Mouse (Mus musculus) layer of hippocampus, postnatal 36 days (tissue): ENCODE measurements around the gene Pik3ca. TPM values are rescaled to one million over a fixed set of nuclear protein-coding genes. Genes with fewer than 3 reads are reported as not detected.

Experiments
- DNase-seq, 2 experiments: peaks; one replicate each; pipeline ENCODE4 v3.0.0; 2022
- total RNA-seq, 2 experiments: library from RNA; stranded (reverse); gene quantifications; 2 replicates each; pipeline ENCODE4 v1.2.3; 2021

The Pik3ca gene
- total RNA-seq, result 10 to 100 TPM; 51.1 to 53.8 TPM

DNA sequence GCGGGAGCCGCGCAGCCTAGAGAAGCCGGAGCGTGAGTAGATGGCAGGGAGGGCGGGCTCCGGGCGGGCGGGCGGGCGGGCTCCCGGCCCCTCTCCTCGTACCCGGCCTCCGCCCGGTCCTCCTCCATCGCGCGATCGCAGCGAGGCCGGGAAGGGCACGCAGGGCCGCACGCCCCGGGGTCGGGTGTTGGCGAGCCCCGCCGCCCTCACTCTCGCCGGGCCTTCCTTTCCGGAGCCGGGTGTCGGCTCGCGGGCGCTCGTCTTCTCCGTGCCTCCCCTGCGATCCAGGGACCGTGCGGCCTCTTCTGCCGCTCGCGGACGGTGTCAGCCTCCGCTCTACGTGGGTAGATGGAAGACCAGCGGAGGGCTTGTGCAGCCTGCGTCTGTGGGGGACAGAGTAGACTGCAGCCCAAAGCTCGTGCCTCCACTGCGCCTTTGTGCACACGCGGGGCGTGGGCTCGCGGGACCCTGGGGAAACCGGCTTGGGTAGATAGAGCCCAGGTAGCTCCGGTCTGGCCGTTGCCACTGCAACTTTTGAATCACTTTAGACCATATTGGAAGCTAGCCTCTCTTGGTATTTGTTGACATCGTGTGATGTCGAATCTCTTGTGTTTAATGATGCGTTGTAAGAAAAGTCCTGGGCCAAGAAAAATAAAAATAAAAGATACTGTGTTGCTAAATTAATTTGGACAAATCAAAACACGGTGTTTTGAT lies at the start of gene Pik3ca:
Pik3ca (plus strand) TSS at position 211 of the 714 bp plus-strand sequence.
- DNase-seq, result peak; percentile 61 to 62

DNA sequence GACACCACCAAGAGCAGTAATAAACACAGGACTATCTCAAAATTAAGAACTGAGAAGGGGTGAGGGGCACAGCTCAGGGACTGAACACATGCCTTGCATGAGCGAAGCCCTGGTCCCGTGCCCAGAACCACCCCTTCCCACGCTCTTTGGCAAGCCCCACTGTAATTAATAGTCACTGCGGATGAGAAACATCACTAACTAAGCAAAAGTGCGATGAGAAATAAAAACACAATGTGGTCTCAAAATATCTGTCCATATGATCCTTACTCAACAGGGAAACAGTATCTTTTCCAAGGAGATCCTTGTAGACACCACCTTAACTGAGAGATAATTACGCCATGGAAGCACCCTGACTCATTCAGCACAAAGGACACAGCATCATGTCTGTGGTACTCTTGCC lies 49.6 kb upstream of the Pik3ca start:
- DNase-seq, result peak; percentile 71 to 76

DNA sequence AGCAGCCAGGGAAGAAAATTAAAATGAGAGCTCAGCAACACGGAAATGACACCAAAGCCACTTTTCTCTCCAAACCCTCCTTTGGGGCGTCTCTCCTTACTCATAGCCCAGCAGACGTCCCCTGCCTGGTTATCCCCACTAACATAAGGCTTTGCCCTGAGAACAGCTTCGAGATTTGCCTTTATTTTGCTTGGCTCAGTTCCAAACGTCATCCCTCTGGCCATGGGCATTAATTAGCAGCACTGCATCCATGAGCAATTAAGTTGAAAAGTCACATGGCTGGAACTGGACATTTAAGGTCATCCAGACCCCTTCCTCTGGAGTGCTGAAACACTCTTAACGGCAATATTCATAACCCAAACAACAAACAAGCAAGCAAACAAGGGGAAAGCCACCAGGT lies 36.2 kb upstream of the Pik3ca start:
- no peak for DNase-seq

DNA sequence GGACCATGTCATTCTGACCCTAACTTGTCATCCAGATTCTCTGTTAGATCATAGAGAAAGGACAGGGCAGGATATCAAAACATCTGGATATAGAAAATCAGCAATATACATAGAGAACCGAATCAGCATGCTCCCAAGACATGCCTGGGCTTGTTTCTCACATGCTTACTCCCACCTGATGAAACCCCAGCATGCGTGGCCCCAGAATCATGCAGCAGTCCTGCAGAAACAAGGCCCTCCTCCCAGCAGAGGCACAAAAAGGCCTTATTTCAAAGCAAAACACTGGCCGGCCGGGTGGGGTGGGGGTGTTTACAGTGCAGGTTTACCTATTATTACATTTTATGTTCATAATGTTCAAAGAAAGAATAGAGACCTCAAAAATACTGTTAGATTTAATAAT lies 33.3 kb upstream of the Pik3ca start:
- no peak for DNase-seq

DNA sequence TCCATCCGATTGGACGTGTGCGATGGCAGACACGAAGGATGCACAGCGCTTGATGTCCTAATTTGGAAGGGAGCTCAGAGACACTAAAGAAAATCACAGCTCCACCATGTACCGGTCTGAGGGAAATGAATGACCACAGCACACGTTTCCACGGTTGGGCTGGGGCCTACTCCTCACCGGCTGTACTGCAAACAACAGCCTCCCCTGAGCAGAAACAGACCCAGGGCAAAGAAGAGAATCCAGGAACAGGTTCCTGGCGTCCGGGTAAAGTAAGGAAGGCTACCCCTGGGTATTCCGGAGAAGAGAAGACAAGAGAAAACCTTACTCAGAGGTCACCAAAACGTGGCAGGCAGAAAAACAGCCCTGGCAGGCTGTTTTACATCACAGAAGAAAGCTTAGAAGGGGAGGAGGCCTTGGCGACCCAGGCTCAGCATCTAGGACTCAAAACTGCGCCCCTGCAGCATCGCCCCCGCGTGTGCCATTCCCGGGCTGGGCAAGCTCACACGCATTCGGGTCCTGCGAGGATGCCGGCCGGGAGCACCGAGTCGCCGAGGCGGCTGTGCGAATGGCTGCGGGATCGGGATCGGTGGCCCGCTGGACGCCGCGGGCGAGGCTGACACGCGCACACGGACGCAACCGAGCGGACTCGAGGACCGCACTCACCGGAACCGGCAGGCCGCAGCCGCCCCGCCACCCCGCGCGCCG lies 32.5 kb upstream of the Pik3ca start:
- peak; percentile 32 to 43 for DNase-seq

DNA sequence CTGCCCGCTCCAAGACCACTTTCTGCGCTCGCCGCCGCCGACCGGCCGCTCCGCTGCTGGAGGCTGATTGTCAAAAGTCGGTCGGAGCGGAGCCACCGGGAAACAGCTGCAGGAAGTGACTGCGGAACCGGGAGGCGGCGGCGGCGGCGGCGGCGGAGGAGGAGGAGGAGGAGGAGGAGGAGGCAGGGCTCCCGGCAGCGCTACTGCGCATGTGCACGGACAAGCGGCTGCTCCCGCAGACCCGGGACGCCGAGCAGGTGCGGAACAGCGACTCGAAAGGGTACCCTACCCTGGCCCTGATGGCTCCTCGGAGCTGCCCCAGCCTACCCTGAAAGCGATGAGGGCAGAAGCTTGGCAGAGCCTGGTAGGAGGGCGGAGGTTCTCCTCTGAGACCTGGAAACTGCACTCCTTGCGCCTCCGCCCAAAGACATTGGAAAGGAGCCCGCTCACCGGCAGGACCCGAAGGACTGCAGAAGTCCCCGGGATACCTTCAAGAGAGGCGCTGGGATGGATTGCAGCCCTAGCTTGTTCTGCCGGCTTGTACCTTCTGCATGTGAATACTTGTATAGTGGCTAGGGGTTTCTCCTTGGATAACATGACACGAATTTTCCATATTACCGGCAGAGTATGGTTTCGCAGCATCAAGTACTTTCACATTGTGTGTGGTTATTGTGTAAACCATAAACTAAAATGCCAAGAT lies 31.8 kb upstream of the Pik3ca start, which contains the start of gene Zmat3:
Zmat3 (minus strand) TSS at position 469 of the 700 bp plus-strand sequence.
- DNase-seq, result peak; percentile 82 to 87

DNA sequence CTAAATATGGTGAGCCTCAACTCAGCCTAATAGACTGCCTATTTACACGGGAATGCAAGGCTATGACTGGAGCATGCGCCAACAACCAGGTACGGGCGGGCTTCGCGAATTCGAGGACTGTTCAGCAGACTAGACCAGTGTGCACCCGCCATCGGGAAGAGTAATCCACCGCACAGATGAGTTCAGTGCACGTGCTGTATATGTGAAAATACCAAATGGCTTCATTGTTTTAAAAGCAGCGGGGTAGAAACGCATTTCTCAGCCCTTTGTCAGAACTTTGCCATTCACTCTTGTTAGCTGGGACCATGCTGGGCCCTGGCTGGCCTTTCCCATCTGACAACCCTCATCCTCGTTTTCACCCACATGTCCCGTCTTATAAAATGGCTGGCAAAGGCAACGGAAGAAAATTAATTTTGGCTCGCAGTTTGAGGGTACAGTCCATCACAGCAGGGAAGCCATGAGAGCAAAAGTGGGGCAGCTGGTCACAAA lies 31.2 kb upstream of the Pik3ca start:
- no peak for DNase-seq

DNA sequence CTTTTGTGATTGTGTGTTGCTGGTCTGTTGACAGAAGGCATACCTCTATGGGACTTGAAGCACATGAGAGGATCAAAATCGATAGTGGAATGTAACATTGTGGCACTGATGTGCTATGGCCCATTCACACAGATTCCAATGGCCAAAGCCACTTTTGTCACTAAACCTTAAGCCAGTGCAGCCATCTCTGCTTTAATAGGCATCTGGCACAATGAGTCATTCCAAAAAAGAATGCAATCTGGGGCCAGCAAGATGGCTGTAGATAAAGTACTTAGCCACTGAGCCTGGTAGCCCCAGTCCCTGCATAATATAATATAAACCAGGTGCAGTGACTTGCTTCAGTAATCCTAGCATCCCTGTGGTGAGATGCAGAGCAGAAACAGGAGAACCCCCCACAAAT lies 30.0 kb upstream of the Pik3ca start:
- DNase-seq, result no peak

DNA sequence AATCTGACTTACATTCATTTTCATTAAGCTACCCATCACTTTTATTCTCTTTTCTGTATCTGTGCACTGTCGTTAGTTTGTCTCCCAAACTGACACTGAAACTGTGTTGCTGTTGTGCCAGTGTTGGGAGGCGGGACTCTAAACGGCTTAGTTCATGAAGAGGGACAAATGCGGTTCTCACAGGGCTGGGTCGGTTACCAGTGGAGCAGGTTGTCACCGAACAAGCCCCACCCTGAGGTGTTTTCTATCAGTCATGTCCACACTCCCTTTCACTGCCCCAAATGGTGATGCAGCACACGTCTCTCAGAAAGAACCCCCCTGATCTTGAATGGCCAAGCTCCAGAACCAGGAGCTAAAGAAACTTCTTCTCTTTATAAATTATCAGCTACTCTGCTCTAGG lies 25.5 kb upstream of the Pik3ca start:
- DNase-seq, result no peak

DNA sequence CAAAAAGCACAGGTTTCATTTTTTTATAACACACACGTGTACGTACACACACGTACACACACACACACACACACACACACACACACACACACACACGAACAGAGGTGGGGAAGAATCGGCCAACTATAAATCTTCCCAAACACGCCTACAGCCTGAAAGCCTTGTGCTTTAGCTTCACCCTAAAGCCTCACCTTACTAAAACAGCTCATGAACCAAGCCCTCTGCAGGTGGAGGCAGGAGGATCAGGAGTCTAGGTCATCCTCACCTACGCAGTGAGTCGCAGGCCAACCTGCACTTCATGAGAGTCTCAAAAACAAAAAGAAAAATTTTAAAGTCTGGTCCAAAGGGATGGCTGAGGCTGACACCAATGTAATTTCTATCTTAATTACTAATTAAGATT lies 25.0 kb upstream of the Pik3ca start:
- DNase-seq, result no peak

DNA sequence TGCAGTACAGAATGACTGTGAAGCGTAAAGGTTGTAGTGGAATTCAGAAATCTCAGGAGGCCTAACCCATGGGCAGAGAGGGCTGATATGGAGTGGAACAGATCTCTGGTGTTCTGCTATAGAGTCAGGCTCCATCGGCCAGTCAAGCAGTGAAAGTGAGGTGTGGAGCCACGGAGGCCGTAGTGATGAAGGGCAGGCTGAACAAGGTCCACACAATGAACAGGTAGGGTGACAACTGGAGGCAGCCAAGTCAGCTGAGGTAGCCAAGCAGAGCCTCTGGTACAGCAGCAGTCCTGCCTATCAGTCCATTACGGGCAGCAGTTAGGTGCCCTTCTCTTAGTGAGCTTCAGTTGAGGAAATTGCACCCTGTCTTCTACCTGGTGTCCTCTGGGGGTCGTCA lies 24.2 kb upstream of the Pik3ca start:
- no peak for DNase-seq

DNA sequence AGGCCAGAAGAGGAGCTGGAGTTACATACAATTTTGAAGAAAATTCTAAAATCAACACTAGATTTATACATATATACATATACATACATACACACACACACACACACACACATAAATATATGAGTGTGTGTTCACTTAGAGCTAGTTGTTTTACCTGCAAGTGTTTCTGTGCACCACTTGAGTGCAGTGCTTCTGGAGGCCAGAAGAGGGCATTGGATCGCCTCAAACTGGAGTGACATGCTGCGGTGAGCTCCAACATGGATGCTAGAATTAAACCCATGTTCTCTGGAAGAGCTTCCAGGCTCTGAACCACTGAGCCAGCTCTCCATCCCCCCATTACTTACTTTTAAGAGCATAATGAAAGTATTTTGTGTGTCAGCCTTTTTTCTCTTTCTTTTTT lies 17.6 kb upstream of the Pik3ca start:
- DNase-seq, result no peak

DNA sequence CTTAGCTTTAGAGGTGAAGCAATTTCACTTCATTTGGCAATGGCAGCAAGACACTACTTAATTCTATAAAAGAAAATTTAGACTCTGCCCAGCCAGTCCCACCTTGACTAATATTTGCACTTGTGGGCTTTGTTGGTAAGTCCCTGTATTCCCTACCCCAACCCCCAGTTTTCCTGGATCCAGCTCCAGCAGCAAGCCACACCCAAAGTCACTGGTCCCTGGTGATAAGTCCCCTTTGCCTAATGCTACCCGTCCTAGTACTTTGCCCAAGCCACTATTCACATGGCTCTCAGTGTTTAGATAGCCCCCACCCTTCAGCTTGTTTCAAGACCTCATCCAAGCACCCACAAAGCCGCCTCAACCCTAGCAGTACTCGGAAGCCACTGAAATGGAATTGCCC lies 15.9 kb upstream of the Pik3ca start:
- no peak for DNase-seq

DNA sequence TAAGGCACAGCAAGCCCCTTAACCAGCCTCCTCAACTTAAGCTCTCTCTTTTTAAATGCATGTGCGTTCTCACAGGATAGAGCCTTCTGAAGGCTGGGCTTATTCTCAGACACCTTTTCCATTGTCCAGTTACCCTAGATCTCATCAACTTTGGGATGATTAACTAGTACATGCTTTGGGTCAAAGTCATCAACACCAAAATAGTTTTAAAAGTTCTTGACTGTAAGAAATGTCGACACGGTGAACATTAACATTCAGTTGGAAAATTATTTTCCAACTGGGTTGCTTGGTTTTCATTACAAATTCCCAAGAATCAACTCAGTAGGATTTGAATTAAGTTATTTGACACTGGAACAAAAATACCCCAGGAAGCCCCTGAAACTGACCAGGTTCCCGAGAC lies 4.6 kb upstream of the Pik3ca start:
- no peak for DNase-seq

DNA sequence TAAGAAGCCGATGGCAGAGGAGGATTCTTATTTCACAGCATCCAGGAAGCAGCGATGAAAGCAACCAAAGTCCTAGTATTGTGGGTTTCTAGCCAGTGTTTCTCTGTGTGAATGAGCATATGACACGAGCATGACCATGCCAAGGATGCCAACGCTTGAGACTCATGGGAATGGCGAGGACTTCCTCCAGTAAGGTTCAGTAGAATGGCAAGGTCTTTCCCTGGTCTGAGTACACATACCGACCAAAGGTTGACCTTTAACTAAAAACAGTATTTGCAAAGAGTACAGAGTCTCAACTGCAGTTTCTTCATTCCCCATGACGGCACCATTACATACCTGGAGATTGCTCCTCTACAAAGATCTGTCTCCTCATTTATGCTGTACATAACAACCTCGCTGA lies 3.5 kb upstream of the Pik3ca start:
- no peak for DNase-seq

DNA sequence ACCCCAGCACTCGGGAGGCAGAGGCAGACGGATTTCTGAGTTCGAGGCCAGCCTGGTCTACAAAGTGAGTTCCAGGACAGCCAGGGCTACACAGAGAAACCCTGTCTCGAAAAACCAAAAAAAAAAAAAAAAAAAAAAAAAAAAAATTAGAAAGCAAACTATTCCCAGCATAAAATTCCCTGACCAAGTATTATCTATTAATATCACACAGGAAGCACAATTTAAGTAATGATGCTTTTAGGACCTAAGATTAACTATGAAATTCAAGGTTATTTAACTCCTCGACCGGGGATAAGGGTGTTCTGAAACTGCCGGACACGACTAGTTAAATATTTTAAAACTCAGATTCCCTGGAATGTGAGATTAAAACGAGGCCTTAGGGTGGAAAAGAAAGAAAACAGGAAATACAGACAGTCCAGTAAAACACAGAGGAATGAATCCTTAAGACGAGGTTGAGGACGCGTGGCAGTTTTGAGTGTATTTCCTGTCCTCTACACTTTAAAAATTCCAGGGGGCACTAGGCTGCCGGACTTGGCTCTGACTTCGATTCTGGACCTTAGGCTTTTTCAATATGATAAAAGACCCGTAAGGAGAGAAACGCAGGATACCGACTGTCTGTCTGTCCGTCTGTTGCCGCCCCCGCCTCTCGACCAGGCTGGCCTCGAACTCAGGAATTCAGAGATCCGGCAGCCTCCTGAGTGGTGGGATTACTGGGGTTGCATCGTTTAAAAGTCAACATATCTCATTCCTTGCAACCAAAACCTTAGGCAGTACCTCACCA lies 1.5 kb upstream of the Pik3ca start:
- DNase-seq, result peak in 1 of 2 experiments; percentile 21

DNA sequence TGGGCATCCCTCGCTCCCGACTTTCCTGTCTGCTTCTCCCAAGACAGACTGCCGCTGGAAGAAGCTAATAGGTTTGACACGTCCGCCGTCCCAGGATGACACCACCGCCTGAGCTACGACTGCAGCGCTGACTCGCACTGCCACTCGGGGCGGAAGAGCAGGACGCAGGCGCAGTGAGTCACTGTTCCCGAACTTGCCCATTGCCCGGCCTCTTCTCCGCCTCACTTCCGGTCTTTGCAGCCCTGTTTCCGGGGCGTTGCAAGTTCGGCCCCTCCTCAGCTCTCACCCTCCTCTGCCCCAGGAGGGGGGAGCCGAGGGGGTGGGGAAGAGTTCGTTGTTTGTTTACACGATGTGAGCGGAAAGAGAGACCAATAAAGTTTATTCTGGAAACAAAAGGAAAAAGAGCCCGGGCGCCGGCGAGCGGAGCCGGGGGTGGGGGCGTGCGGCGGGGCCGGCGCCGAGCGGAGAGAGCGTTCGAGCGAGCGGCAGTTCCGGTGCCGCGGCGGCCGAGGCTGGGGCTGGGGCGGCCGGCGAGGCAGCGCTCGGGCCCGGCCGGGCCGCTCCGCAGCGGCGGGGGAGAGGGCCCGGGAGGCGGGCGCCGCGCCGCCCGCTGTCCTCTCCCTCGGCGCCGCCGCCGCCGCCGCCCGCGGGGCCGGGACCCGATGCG lies 544 bp upstream of the Pik3ca start:
- DNase-seq, result peak; percentile 97

DNA sequence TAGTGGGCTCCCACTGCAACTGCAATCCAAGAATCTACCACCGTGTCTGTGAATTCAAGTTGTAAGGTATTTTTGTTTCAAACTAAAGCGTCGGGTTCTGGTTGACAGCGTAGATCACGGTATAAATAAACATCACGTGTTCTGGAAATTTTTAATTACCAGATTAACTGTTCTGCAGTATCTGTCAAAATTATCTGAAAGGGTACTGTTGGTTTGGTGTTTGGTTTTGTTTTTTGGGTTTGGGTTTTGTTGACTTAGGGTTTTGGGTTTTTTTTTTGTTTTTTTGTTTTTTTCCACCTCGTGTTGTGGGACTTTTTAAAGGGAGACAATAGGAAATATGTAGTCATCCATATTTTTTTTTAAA lies 686 bp downstream of the Pik3ca start:
- no peak for DNase-seq

DNA sequence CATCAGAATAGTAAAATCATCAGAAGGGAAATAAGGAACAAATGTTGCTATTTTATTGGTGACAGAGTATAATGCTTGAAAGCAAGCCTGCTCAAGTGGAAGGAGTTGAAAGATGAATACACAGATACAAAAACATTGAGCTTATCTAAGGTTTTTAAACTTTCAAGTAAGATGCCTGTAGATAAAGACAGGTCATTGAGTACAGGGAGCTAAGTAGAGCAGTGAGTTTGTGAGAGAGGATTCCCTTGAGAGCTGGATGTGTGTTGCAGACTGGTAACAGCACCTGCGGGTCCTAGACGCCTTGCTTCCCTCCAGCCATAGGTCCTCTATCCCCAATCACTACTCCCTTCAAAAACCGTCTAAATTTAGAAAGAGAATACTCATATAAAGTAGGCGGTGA lies 1.2 kb downstream of the Pik3ca start:
- DNase-seq, result no peak

DNA sequence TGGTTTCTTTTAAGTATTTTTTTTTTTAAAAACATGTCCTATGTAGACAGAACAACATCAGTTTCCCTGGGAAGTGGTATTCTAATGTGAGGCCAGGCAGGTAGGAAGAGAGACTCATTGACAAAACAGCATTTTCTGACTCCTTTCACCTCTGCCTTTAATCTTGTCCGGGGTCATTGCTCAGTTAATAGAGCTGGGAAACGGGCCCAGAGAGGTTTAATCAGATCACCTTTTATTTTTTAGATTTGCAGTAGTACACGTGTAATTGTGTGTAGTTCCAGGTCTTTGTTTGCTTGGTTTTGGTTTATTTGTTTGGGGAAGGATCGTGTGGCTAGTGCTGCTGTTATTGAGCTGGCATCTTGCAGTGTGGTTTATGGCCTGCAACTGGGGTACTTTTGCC lies 1.9 kb downstream of the Pik3ca start:
- no peak for DNase-seq

DNA sequence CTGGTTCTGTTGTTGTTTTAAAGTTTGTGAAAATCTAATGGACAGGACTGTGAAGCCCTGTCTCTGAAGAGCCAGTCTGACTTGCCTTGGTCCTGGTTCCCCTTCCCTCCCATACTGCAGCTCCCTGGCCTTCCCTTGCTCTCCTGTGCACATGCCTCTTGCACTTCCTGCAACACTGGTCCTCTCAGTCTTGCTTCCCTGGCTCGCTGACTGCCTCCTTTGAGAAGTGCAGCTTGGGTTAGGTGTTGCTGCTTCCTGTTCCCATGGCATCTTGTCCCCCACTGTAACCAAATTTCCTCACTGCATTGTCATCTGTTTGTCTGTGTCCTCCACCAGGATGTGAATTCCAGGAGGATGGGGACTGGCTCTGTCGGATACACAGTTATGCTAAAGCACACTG lies 2.5 kb downstream of the Pik3ca start:
- DNase-seq, result no peak

DNA sequence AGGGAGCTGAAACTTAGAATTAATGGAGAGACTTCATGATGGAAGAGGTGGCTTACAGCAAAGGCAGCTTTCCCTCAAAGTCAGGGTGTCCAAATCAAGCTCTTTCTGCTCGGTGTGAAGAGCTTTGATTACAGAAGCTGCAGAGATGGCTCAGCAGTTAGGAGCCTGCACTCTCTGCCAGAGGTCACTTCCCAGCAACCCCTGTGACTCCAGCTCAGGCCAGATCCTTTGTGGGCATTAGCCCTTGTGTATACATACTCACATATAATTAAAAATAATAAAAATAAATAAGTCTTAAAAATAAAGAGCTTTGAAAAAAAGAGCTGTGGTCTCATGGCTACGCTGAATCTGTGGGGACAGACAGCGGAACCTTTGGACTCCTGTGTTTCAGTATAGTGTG lies 4.1 kb downstream of the Pik3ca start:
- no peak for DNase-seq
